ENCODE assay signal across 9 mouse cellular contexts in the genomic region with DNA sequence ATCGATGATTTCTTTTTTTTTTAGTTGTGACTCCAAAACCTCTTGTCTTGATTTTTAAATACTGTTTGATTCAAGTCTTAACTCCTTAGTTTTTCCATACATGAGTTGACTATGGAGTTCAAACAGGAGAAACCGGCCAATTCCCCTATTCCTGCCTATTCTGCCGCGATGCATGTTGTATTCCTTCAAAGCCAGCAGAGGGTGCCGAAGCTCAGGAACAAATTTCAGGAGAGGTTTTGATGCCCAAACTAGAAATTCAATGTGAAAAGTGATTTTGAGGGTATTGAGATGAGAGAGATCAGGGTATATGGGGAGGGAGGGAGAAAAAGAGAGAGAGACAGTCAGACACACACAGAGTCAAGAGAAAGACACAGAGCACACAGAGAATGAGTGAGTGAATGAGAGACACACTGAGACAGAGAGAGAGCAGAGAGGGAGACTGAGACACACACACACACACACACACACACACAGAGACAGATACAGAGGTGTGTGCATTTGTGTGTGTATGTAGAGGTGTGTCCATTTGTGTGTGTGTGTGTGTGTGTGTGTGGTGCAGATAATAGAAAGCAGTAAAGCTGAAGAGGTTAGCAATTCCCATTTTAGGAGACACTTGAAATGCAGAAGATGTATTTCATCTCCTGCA.
DNase-seq lines count a peak whose midpoint lies in the region; ATAC-seq and TF ChIP-seq lines count a peak whose summit lies in the region.
"Had no signal": no experiment of that assay in that cellular context is flagged by ENCODE, and none has a peak within 500 bp of the region (broad histone marks: within the 10 kb centered on the region; RNA-seq: fewer than 3 reads in every experiment).

No protein-coding gene starts in this region.

- peak; percentile 66 for TF ChIP-seq CTCF in lung, postnatal 0 days (IDR thresholded peaks at IDR 0.05)

- no peaks in the 10 kb centered on the region for H3K9me3 ChIP-seq in lung, postnatal 0 days (ENCODE audit: low read length)
- H3K9me3 ChIP-seq in forebrain, embryonic 15.5 days, result no peaks in the 10 kb centered on the region
- H3K9me3 ChIP-seq: embryonic facial prominence, embryonic 15.5 days had no signal

- H3K36me3 ChIP-seq in lung, postnatal 0 days (ENCODE audit: insufficient read depth, low read length), result no peaks in the 10 kb centered on the region
- H3K36me3 ChIP-seq in forebrain, embryonic 15.5 days, result no peaks in the 10 kb centered on the region
- H3K36me3 ChIP-seq: embryonic facial prominence, embryonic 15.5 days had no signal

- no peak overlapping the region for H3K9ac ChIP-seq in lung, postnatal 0 days (replicated peaks; ENCODE audit: low read depth)
- H3K9ac ChIP-seq in forebrain, embryonic 15.5 days (replicated peaks), result no peak overlapping the region
- H3K9ac ChIP-seq: embryonic facial prominence, embryonic 15.5 days had no signal

- no peak for ATAC-seq in lung, postnatal 0 days
- peak; percentile 60 for ATAC-seq in forebrain, embryonic 15.5 days (replicated peaks)
- ATAC-seq in monocyte, adult 5-6 weeks (replicated peaks; ENCODE audit: insufficient number of reproducible peaks, low FRiP score, low TSS enrichment, poor library complexity, severe bottlenecking), result no peak

- peak; percentile 30 for DNase-seq in adrenal gland, postnatal 10 days
- DNase-seq in adrenal gland, adult 8-10 months, result no peak
- DNase-seq in lung, postnatal 0 days (ENCODE audit: low spot score), result peak; percentile 50
- DNase-seq in lung, postnatal 25 days (ENCODE audit: low spot score), result no peak
- peak; percentile 40 to 46 for DNase-seq in layer of hippocampus, postnatal 36 days
- DNase-seq in retina, postnatal 7 days (ENCODE audit: low read depth, low spot score), result peak; percentile 34

- TF ChIP-seq EP300 in lung, postnatal 0 days (IDR thresholded peaks at IDR 0.05), result no peak

- no peak overlapping the region for H3K4me3 ChIP-seq in lung, postnatal 0 days (ENCODE audit: low read depth, low read length)
- no peak overlapping the region for H3K4me3 ChIP-seq in forebrain, embryonic 15.5 days
- H3K4me3 ChIP-seq: embryonic facial prominence, embryonic 15.5 days had no signal

- no peak overlapping the region for H3K4me2 ChIP-seq in lung, postnatal 0 days (replicated peaks; ENCODE audit: low read depth, low read length)
- no peak overlapping the region for H3K4me2 ChIP-seq in forebrain, embryonic 15.5 days (replicated peaks)
- H3K4me2 ChIP-seq: embryonic facial prominence, embryonic 15.5 days had no signal

- no peaks in the 10 kb centered on the region for H3K27me3 ChIP-seq in lung, postnatal 0 days (replicated peaks; ENCODE audit: insufficient read depth, low read length)
- no peaks in the 10 kb centered on the region for H3K27me3 ChIP-seq in forebrain, embryonic 15.5 days
- H3K27me3 ChIP-seq: embryonic facial prominence, embryonic 15.5 days had no signal

- no peaks in the 10 kb centered on the region for H3K4me1 ChIP-seq in lung, postnatal 0 days (ENCODE audit: insufficient read depth, low read depth, low read length)
- H3K4me1 ChIP-seq in forebrain, embryonic 15.5 days, result no peaks in the 10 kb centered on the region; the same call in 1 of the 2 replicates
- H3K4me1 ChIP-seq: embryonic facial prominence, embryonic 15.5 days had no signal

- WGBS in lung, postnatal 0 days, result 22% methylated on average over 5 of the region's 5 CpGs
- WGBS in forebrain, embryonic 15.5 days, result 23% methylated on average over 5 of the region's 5 CpGs

- no peak overlapping the region for H3K27ac ChIP-seq in lung, postnatal 0 days (ENCODE audit: low read length)
- no peak overlapping the region for H3K27ac ChIP-seq in forebrain, embryonic 15.5 days (replicated peaks)
- H3K27ac ChIP-seq: embryonic facial prominence, embryonic 15.5 days had no signal

Comparison
In these comparisons a context has a peak if more than half of its experiments do, and no peak if none do; other contexts are left out.
1. DNase-seq: peak in adrenal gland, postnatal 10 days (single experiment), lung, postnatal 0 days (single experiment), layer of hippocampus, postnatal 36 days (2 of 2) and retina, postnatal 7 days (single experiment); none in adrenal gland, adult 8-10 months (single experiment) and lung, postnatal 25 days (single experiment).